Mouse (Mus musculus) midbrain, embryonic 10.5 days (tissue): ENCODE data around the gene Pard3. TPM values are rescaled to one million over a fixed set of nuclear protein-coding genes. Genes with fewer than 3 reads are reported as not detected.

Experiments
- DNase-seq: peaks from one replicate; pipeline ENCODE4 v3.0.0-alpha.2; 2017; ENCODE audit warnings: low spot score
- H3K27ac ChIP-seq: fragments of 300-500 bp; sonication (generic); replicated peaks from 2 replicates; pipeline ENCODE4 v1.5.1; 2016; ENCODE audit warnings: mild to moderate bottlenecking
- H3K27me3 ChIP-seq: fragments of 300-500 bp; sonication (generic); 2 replicates; pipeline ENCODE4 v1.6.1; 2016; ENCODE audit warnings: low read depth, mild to moderate bottlenecking; ENCODE audit not compliant: poor library complexity, severe bottlenecking
- H3K36me3 ChIP-seq: fragments of 300-500 bp; sonication (generic); 2 replicates; pipeline ENCODE4 v1.6.1; 2016; ENCODE audit warnings: mild to moderate bottlenecking, moderate library complexity
- H3K4me1 ChIP-seq: fragments of 300-500 bp; sonication (generic); 2 replicates; pipeline ENCODE4 v1.6.1; 2016
- H3K4me3 ChIP-seq: fragments of 300-500 bp; sonication (generic); 2 replicates; pipeline ENCODE4 v1.5.1; 2016; ENCODE audit warnings: mild to moderate bottlenecking, moderate library complexity
- H3K9me3 ChIP-seq: fragments of 300-500 bp; sonication (generic); replicated peaks from 2 replicates; pipeline ENCODE4 v1.6.1; 2016; ENCODE audit warnings: mild to moderate bottlenecking
- WGBS: fragments of 180-500 bp; shearing (Covaris S2); methylation state at CpG from one replicate; pipeline ENCODE4 v1.1.7; 2016; 5-methylcytosine and 5-hydroxymethylcytosine counted together
- polyA plus RNA-seq: library from polyadenylated mRNA; unstranded; fragments of >200 nt; fragmentation: Nextera tagmentation; extraction: Ambion mirVana; gene quantifications from 2 replicates; pipeline ENCODE4 v1.2.1, GENCODE M21; 2016

Gene Pard3
- polyA plus RNA-seq, 1 experiment from 2014 or later = 25.1 TPM

DNA sequence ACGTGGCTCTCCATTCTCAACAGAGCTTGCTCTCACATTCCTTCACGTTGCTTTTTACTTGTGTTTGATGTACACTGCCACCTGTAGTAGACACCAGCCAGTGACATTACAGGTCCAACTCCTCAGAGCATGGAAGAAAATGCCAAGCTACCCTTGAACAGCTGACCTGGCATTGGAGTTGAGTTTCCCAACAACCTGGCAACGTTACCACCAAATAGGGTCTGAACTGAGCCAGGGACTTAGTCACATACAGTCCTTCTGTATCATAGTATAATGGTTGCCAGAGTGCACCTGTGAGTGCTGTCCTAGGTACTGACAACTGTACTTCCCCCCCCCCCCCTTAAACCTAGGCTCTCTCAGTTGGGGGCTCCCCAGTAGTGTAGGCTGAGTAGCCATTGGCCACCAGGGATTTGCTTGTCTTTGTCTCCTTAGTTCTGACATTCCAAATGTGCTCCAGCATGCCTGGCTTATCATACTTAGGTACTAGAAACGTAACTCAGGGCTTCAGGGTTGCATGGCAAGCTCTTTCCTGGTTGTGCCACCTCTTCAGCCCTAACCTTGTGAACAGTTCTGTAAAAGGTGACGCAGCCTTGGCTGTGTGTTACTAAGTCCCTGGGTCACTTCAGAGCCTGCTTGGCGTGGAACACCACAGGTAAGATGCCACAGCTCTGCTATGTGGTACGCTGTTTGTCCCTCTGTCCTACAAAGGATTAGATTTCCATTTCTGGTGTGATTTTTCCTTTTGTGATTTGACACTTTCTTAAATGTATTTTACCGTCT lies 201.2 kb downstream of the Pard3 start:
- WGBS = 89% methylated on average over 8 of the region's 8 CpGs
- no peaks in the 10 kb centered on the region for H3K36me3 ChIP-seq
- no peaks in the 10 kb centered on the region; the same call in 1 of the 2 replicates for H3K9me3 ChIP-seq
- H3K27me3 ChIP-seq = peaks cover 53% of the 10 kb centered on the region
- no peak overlapping the region for H3K4me3 ChIP-seq
- no peak overlapping the region for H3K27ac ChIP-seq
- DNase-seq = no peak
- H3K4me1 ChIP-seq = peaks cover 50% of the 10 kb centered on the region

GRCm38 (mm10) chr8:127266777-127267176 lies 203.1 kb downstream of the Pard3 start:
- H3K4me3 ChIP-seq = no peak overlapping the region
- H3K27me3 ChIP-seq = peaks cover 72% of the 10 kb centered on the region
- H3K4me1 ChIP-seq = peaks cover 50% of the 10 kb centered on the region
- no peaks in the 10 kb centered on the region for H3K9me3 ChIP-seq
- 49% methylated on average over 5 of the region's 5 CpGs for WGBS
- H3K36me3 ChIP-seq = no peaks in the 10 kb centered on the region
- DNase-seq = no peak
- no peak overlapping the region for H3K27ac ChIP-seq

- peaks cover 42% of the 10 kb centered on the region for H3K4me1 ChIP-seq
- WGBS = 29% methylated on average over 12 of the region's 12 CpGs
- peak; percentile 65 for DNase-seq
- no peak overlapping the region for H3K4me3 ChIP-seq
- no peak overlapping the region for H3K27ac ChIP-seq
- no peaks in the 10 kb centered on the region for H3K9me3 ChIP-seq
- H3K36me3 ChIP-seq = no peaks in the 10 kb centered on the region
- peaks cover 84% of the 10 kb centered on the region for H3K27me3 ChIP-seq
Observed at GRCm38 (mm10) chr8:127268239-127269024, 204.7 kb downstream of the Pard3 start.

DNA sequence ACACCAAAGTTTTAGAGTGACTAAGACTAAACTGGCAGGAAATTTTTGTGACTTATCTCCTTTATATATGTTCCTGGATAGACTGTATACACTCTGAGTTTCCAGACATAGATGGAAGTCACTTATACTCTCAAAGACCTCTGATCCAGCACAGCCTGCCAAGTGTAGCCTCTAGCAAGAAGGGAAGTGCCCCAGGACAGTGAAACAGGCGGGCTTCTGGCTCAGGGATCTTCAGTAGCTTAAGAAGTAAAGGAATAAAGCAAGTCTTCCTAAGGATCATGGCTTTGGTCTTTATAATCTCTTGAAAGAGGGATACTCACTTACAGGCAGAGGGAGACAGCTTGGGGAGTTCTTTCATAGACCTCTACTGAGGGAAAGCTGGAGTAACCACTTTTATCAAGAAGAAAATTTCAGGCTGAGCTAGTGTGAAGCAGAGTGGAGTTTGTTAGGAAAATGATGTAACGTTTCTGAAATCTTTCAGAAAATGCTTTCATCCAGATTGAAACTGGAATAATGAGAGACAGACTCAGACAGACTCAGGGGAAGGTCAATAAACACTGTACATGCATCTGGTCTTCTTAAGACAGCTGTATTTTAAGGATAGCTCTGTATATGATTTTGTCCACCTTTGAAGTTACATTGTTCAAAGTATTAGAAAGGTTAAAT lies 205.5 kb downstream of the Pard3 start:
- Histone ChIP-seq H3K4me3 (no peak overlapping the region), H3K36me3 (no peaks in the 10 kb centered on the region), H3K4me1 (peaks cover 36% of the 10 kb centered on the region), H3K27ac (no peak overlapping the region), H3K9me3 (no peaks in the 10 kb centered on the region), H3K27me3 (peaks cover 80% of the 10 kb centered on the region)
- WGBS = 59% methylated on average over 2 of the region's 2 CpGs
- no peak for DNase-seq

DNA sequence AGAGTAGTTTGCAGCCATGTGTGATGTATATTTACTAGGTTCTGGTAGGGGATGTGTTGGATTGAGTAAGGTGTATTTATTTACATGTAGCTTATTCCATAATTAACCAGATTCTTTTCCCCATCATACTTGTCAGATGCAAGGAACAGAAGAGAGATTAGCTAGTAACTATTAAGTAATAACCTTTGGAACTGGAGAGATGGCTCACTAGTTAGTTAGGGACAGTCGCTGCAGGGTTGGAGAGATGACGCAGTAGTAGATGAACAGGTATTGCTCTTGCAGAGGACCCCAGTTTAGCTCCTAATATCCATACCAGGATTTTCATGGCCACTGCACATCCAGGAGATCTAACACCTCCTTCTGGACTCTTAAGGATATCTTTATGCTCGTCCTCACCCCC lies 207.5 kb downstream of the Pard3 start:
- DNase-seq = no peak
- 95% methylated on average over 3 of the region's 3 CpGs for WGBS

DNA sequence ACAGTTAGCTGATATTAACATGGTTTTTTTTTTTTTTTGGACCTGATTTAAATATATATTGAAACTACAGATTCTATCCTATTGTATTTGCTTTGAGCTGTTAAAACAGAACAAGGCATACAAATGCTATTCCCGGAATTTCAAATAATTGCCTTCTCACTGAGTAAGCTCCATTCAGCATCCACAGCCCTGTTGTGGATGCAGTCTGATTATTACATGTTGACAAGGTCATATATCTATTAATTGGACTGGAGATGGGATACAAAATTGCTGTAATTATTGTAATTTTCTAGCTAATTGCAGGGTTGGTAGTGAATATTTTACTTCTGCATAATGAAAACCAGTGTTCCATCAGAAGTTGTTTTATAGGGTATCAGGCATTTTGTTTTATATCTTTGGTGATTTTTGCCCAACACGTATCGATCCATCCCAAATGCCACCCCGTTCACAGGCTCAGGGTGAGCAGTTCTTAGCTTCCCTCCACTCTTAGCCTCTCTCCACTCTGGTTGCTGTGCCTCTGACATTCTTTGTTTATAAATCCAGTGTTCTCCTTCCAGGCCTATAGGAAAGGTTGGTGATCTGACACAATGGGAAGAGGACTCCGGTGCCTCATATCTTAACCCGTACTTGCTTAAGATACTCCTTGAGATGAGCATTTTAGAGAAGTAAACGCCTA lies 216.7 kb downstream of the Pard3 start:
- no peak overlapping the region for H3K27ac ChIP-seq
- H3K9me3 ChIP-seq = no peaks in the 10 kb centered on the region
- H3K27me3 ChIP-seq = no peaks in the 10 kb centered on the region
- no peak overlapping the region for H3K4me3 ChIP-seq
- no peaks in the 10 kb centered on the region for H3K4me1 ChIP-seq
- DNase-seq = no peak
- H3K36me3 ChIP-seq = peaks cover 12% of the 10 kb centered on the region; the same call in 1 of the 2 replicates
- 94% methylated on average over 7 of the region's 7 CpGs for WGBS

More for the DNA sequence above, 207.5 kb downstream of the Pard3 start:
- Histone ChIP-seq H3K4me1 (peaks cover 31% of the 10 kb centered on the region), H3K4me3 (no peak overlapping the region), H3K27ac (no peak overlapping the region), H3K36me3 (no peaks in the 10 kb centered on the region), H3K27me3 (peaks cover 61% of the 10 kb centered on the region), H3K9me3 (no peaks in the 10 kb centered on the region)

- WGBS = 88% methylated on average over 4 of the region's 4 CpGs
- no peak for DNase-seq
- no peak overlapping the region for H3K4me3 ChIP-seq
Observed at GRCm38 (mm10) chr8:127281035-127281434, 217.3 kb downstream of the Pard3 start.

DNA sequence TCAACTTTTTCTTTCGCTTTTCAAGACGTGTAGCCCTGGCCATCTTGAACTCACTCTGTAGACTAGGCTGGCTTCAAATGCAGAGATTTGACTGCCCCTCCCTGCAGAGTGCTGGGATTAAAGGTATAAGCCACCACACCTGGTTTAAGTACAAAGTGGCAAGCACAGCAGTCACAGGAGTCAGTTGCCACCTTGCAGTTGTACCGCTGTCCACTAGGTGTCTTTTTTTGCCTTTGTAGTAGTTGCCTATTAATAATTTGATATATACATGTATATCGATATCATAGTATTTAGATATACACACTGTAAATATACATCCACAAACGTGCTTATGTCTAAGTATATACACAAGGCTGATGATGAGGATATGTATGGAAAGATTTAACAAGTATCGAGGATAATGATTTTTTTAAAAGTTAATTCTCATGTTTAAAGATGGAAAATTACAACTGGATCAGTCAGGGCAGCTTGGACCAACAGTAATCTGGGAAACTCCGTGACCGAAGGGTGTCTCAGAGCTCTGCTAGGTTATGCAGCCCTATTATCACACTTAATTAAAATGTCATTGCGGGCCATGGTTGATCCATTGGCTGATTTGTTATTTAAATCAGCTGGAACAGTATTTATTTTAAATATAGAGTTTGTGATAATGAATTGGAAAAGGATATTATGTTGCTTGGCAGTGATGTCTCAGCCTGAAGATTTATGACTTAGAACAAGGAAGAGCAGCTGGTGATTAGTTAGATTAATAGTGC lies 220.9 kb downstream of the Pard3 start:
- no peaks in the 10 kb centered on the region for H3K9me3 ChIP-seq
- H3K4me3 ChIP-seq = no peak overlapping the region
- peaks cover 5% of the 10 kb centered on the region; the same call in 1 of the 2 replicates for H3K36me3 ChIP-seq
- H3K27me3 ChIP-seq = no peaks in the 10 kb centered on the region
- H3K4me1 ChIP-seq = peaks cover 5% of the 10 kb centered on the region; the same call in 1 of the 2 replicates
- H3K27ac ChIP-seq = no peak overlapping the region
- WGBS = 91% methylated on average over 9 of the region's 9 CpGs
- no peak for DNase-seq

More at GRCm38 (mm10) chr8:127281035-127281434, 217.3 kb downstream of the Pard3 start:
- Histone ChIP-seq H3K36me3 (peaks cover 17% of the 10 kb centered on the region; the same call in 1 of the 2 replicates), H3K27me3 (no peaks in the 10 kb centered on the region), H3K27ac (no peak overlapping the region), H3K4me1 (no peaks in the 10 kb centered on the region), H3K9me3 (no peaks in the 10 kb centered on the region)

DNA sequence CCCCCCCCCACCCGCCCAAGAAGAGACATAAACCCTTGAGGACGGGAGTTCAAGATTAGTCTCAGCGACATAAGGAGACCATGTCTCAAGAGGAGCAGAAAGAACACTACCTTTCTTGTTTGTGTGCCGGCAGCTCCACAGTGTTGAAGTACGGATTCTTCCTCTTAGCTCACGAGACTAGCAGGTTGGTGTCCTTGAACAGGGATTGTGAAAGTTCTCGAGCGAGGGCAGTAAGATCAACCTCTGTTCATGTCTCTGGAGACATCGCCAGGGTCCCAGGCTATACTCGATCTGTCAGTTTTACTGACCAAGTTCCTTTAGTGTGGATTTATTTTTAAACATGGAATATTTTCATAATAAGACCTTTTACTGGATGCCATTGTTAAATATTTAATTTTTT lies 224.1 kb downstream of the Pard3 start:
- Histone ChIP-seq H3K4me1 (peaks cover 5% of the 10 kb centered on the region; the same call in 1 of the 2 replicates), H3K27ac (no peak overlapping the region), H3K4me3 (no peak overlapping the region), H3K36me3 (peaks cover 5% of the 10 kb centered on the region; the same call in 1 of the 2 replicates), H3K27me3 (no peaks in the 10 kb centered on the region), H3K9me3 (no peaks in the 10 kb centered on the region)
- WGBS = 94% methylated on average over 10 of the region's 10 CpGs
- DNase-seq = no peak

DNA sequence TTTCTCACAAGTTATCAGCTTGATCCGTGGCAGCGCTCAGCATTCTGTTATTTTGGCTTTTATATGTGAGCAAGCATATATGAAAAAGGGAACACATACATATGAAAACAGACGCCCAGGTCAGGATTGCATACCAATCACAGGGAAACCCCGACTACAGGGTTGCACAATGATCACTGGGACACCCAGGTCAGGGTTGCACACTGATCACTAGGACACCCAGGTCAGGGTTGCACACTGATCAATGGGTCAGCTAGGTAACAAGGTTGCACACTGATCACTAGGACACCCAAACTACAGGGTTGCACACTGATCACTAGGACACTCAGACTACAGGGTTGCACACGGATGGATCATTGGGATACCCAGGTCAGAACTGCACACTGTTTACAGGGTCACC lies 228.6 kb downstream of the Pard3 start:
- Histone ChIP-seq H3K27me3 (no peaks in the 10 kb centered on the region), H3K4me3 (no peak overlapping the region), H3K9me3 (no peaks in the 10 kb centered on the region), H3K4me1 (peaks cover 24% of the 10 kb centered on the region), H3K36me3 (no peaks in the 10 kb centered on the region), H3K27ac (no peak overlapping the region)
- DNase-seq = no peak
- WGBS = 96% methylated on average over 5 of the region's 5 CpGs

GRCm38 (mm10) chr8:127293025-127293729 lies 229.5 kb downstream of the Pard3 start:
- WGBS = 61% methylated on average over 6 of the region's 6 CpGs
- Histone ChIP-seq H3K4me1 (peaks cover 32% of the 10 kb centered on the region), H3K27me3 (no peaks in the 10 kb centered on the region), H3K27ac (no peak overlapping the region), H3K9me3 (no peaks in the 10 kb centered on the region), H3K36me3 (no peaks in the 10 kb centered on the region), H3K4me3 (no peak overlapping the region)
- DNase-seq = no peak
